ENCODE assay signal across 8 mouse cellular contexts in genomic region chr19:45652286-45652988, GRCm38 (mm10). TPM values are rescaled to one million over a fixed set of nuclear protein-coding genes. Genes with fewer than 3 reads are reported as not detected.
DNase-seq lines count a peak whose midpoint lies in the region; ATAC-seq and TF ChIP-seq lines count a peak whose summit lies in the region.

No protein-coding gene starts in this region.

- H3K4me3 ChIP-seq in lung, embryonic 15.5 days, result no peak overlapping the region
- H3K4me3 ChIP-seq in lung, adult 2 months (replicated peaks; ENCODE audit: extremely low read depth, low read depth, low read length), result no peak overlapping the region
- no peak overlapping the region for H3K4me3 ChIP-seq in liver, embryonic 12.5 days
- H3K4me3 ChIP-seq in forebrain, embryonic 10.5 days, result no peak overlapping the region

- H3K27me3 ChIP-seq in lung, embryonic 15.5 days, result no peaks in the 10 kb centered on the region
- no peaks in the 10 kb centered on the region for H3K27me3 ChIP-seq in liver, embryonic 12.5 days (replicated peaks)
- H3K27me3 ChIP-seq in forebrain, embryonic 10.5 days (ENCODE audit: poor library complexity, severe bottlenecking), result peaks cover 21% of the 10 kb centered on the region

- H3K36me3 ChIP-seq in lung, embryonic 15.5 days, result no peaks in the 10 kb centered on the region
- H3K36me3 ChIP-seq in liver, embryonic 12.5 days, result 0 out of 2 replicates have a peak, but pooled peaks cover 3% of the 10 kb centered on the region
- H3K36me3 ChIP-seq in forebrain, embryonic 10.5 days (replicated peaks), result no peaks in the 10 kb centered on the region

- 44% methylated on average over 15 of the region's 15 CpGs for WGBS in lung, embryonic 15.5 days
- 42% methylated on average over 15 of the region's 15 CpGs for WGBS in lung, adult 2 months
- WGBS in liver, embryonic 12.5 days (ENCODE audit: insufficient replicate concordance), result 26% methylated on average over 15 of the region's 15 CpGs
- WGBS in forebrain, embryonic 10.5 days, result 66% methylated on average over 15 of the region's 15 CpGs

- H3K9me3 ChIP-seq in lung, embryonic 15.5 days, result no peaks in the 10 kb centered on the region
- no peaks in the 10 kb centered on the region for H3K9me3 ChIP-seq in liver, embryonic 12.5 days (replicated peaks)
- H3K9me3 ChIP-seq in forebrain, embryonic 10.5 days, result no peaks in the 10 kb centered on the region

- H3K4me1 ChIP-seq in lung, embryonic 15.5 days, result peaks cover 41% of the 10 kb centered on the region
- peaks cover 13% of the 10 kb centered on the region for H3K4me1 ChIP-seq in lung, adult 2 months (ENCODE audit: control insufficient read depth, insufficient read depth, low read length)
- peaks cover 55% of the 10 kb centered on the region for H3K4me1 ChIP-seq in liver, embryonic 12.5 days
- H3K4me1 ChIP-seq in forebrain, embryonic 10.5 days, result peaks cover 52% of the 10 kb centered on the region

- peak; percentile 78; the same call in 1 of the 2 replicates for ATAC-seq in lung, embryonic 15.5 days (ENCODE audit: borderline replicate concordance, extremely low read depth, low FRiP score, low TSS enrichment)
- ATAC-seq in liver, embryonic 12.5 days, result peak; percentile 79
- no peak for ATAC-seq in CD4-positive, CD25-positive, alpha-beta regulatory T cell, adult 4 months

- H3K4me2 ChIP-seq in lung, embryonic 15.5 days, result peak overlapping the region; percentile 27; the same call in 1 of the 2 replicates
- H3K4me2 ChIP-seq in liver, embryonic 12.5 days, result peak overlapping the region; percentile 51

- no peak overlapping the region for H3K9ac ChIP-seq in lung, embryonic 15.5 days
- H3K9ac ChIP-seq in liver, embryonic 12.5 days, result peak overlapping the region; percentile 52

- peak overlapping the region; percentile 37; the same call in 1 of the 2 replicates for H3K27ac ChIP-seq in lung, embryonic 15.5 days
- H3K27ac ChIP-seq in liver, embryonic 12.5 days, result peak overlapping the region; percentile 75
- no peak overlapping the region for H3K27ac ChIP-seq in forebrain, embryonic 10.5 days

- no peak for TF ChIP-seq POLR2A in lung, adult 2 months (IDR thresholded peaks at IDR 0.05; ENCODE audit: borderline replicate concordance, extremely low read depth, low read depth, low read length)

- TF ChIP-seq CTCF in lung, adult 2 months (IDR thresholded peaks at IDR 0.05; ENCODE audit: insufficient read depth, low read length), result no peak

- no peak for DNase-seq in lung, adult 2 months
- peak; percentile 79 for DNase-seq in gastrocnemius, adult 18-20 months (ENCODE audit: low spot score)
- peak; percentile 50 for DNase-seq in thymus, postnatal 25 days
- DNase-seq in forebrain, embryonic 10.5 days (ENCODE audit: extremely low spot score, low spot score), result no peak
- DNase-seq in yolk sac, embryonic 10.5 days (ENCODE audit: low spot score), result no peak

RNA-seq across cellular contexts. Expression of gene Fbxw4, which starts 7.7 kb away (rescaled TPM):
- polyA plus RNA-seq in lung, embryonic 15.5 days (2015; fragmentation: Nextera tagmentation; extraction: Ambion mirVana), result 4.1 and 5.6 TPM in 2 replicates
- 95.0 and 99.6 TPM in 2 replicates for polyA plus RNA-seq in lung, adult 2 months (2012; rRNA removed)
- 10 to 100 TPM; 29.5 to 33.3 TPM for total RNA-seq in gastrocnemius, adult 18-20 months (2021)
- 4.3 and 4.6 TPM in 2 replicates for polyA plus RNA-seq in liver, embryonic 12.5 days (2016; fragmentation: Nextera tagmentation; extraction: Ambion mirVana)
- polyA plus RNA-seq in forebrain, embryonic 10.5 days (2016; fragmentation: Nextera tagmentation; extraction: Ambion mirVana), result 4.2 and 4.4 TPM in 2 replicates
- 10 to 100 TPM; 11.4 to 15.5 TPM for polyA plus RNA-seq in CD4-positive, CD25-positive, alpha-beta regulatory T cell, adult 4 months (2017; shearing (Covaris generic))

Comparison
In these comparisons a context has a peak if more than half of its experiments do, and no peak if none do; other contexts are left out.
1. DNase-seq: peak in gastrocnemius, adult 18-20 months (single experiment) and thymus, postnatal 25 days (single experiment); none in lung, adult 2 months (single experiment), forebrain, embryonic 10.5 days (single experiment) and yolk sac, embryonic 10.5 days (single experiment).